Mouse (Mus musculus): ENCODE measurements at regions not wholly inside any gene's neighbourhood (a gene's known extent, or its start where the extent isn't known, plus 50 kb on each side); places are given as distances from the start of the nearest gene placed in this dataset.
"Not testable (repeated sequence)": the region's sequence is repeated elsewhere in the genome, so short reads cannot be mapped to it uniquely, and the experiment has no call there.

DNA sequence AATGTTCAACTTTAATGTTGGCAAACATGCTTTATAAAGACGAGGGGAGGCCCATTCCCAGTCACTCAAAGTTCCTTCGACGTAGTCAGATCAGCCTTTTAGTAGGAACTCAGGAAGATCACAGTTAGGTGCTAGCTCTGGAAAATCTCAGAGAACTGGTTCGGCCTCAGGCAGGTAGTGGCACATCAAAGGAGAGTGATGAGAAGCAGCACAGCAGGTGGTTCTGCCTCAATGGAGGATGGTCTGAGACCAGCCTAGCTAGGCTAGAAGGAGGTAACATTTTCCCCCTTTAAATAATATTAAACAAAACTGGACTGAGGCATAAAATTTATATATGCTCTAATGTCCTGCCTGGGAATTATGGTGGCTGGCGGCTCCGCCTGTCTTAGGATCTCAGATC is 66.1 kb downstream of the Zfp354a start:
- peak; percentile 61 for DNase-seq (ENCODE audit: low read depth, low spot score)

DNA sequence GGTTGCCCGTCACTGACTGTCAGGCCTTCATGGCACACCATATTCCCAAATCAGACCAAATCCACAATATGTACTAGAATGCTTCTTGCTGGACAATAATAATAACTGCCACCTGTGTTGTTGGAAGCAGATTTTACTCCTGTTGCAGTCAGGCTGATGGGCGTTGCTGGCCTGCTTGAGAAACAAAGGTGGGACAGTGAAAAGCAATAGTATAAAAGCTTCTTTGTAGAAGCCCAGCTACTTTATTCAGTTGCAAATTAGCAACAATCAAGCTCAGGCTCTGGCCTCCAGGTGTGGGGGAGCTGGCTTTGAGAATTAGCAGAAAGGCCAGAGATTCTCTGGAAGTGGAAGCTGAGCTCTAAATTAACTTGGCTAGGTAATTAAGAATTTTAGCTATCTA is 66.7 kb downstream of the Zfp354a start:
- peak; percentile 81 for DNase-seq (ENCODE audit: low read depth, low spot score)

DNA sequence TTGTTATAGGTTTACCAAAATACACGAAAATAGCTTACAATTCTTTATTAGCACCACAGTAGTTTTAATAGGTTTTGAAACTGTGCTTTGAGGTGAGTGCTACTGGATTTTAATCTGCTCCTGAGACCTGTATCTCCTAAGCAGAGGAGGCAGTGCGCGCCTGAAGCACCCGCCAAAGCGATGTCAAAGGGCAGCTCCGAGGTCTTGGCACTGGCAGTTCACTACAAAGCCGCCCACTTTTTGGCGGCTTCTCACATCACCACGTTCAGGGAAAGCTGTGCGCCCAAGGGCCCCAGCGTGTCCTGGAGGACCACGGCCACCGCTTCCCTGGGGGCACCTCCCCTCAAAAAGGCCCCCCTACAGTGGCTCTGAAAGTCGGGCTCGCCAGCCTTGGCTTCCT is 68.6 kb downstream of the Zfp354a start:
- peak; percentile 59 for DNase-seq (ENCODE audit: low read depth, low spot score)

DNA sequence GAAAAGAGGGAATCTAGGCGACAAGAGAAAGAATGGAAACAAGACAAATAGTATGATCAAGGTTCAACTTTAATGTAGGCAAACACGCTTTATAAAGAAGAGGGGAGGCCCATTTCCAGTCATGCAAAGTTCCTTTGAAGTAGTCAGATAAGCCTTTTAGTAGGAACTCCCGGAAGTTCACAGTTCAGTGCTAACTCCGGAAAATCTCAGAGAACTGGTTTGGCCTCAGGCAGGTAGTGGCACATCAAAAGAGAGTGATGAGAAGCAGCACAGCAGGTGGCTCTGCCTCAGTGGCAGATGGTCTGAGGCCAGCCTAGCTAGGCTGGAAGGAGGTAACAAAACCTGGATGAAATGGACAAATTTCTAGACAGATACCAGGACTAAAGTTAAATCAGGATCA is 71.1 kb downstream of the Zfp354a start:
- no peak for DNase-seq (ENCODE audit: low read depth, low spot score)

DNA sequence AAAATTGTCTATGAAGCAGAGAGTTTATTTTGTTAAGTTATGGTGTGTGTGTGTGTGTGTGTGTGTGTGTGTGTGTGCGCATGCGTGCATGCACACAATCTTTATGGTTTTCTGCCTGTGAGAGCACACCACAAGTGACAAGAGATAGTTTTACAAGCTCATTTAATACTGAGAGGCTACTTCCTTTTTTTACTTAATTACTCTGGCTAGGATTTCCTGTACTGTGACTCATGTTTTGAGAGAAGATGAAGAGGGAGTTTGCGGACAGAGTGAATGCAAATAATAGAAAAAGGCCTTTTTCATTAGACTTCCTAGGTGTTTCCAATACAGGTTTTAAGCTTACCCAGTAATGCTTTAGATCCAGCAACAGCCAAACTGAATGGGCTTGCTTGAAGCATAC is 52.9 kb upstream of the Gm12569 start:
- not testable (repeated sequence) for DNase-seq (ENCODE audit: low read depth, low spot score)
